In the genomic region with DNA sequence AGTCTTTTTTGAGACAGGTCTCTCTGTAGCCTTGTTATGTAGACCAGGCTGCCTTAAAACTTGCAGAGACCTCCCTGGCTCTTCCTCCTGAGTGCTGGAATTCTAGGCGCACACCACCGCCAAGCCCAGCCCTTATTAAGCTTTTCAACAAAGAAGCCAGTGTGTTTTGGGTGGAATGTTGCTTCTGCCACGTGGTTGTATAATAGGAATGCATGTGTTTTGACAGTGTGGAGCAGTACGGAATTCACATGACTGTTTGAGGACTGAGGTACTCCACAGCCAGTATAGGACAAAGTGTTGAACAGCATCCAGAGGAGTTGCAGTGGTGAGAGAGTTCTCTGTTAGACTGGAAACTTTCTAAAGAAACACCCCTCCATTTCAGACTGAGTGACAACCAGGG, we compare ENCODE assay signal across 27 mouse cellular contexts. TPM values are rescaled to one million over a fixed set of nuclear protein-coding genes. Genes with fewer than 3 reads are reported as not detected.
A peak's percentile ranks its signal among the peaks of the same experiment; 100 is the strongest.
DNase-seq lines count a peak whose midpoint lies in the region; ATAC-seq and TF ChIP-seq lines count a peak whose summit lies in the region.
"Had no signal": no experiment of that assay in that cellular context is flagged by ENCODE, and none has a peak within 500 bp of the region (broad histone marks: within the 10 kb centered on the region; RNA-seq: fewer than 3 reads in every experiment).

No protein-coding gene starts in this region.

- no peak for TF ChIP-seq POLR2A in brain, embryonic 14.5 days (IDR thresholded peaks at IDR 0.05; ENCODE audit: borderline replicate concordance, extremely low read depth, insufficient read depth, insufficient read length, poor library complexity, severe bottlenecking)

- H3K4me3 ChIP-seq in forebrain, embryonic 11.5 days (ENCODE audit: low read depth, low read length) = no peak overlapping the region
- no peak overlapping the region for H3K4me3 ChIP-seq in forebrain, postnatal 0 days (ENCODE audit: low read depth, low read length)
- H3K4me3 ChIP-seq in heart, embryonic 10.5 days = no peak overlapping the region
- no peak overlapping the region for H3K4me3 ChIP-seq in intestine, postnatal 0 days (ENCODE audit: low read depth, low read length)
- H3K4me3 ChIP-seq: embryonic facial prominence, embryonic 10.5 days; embryonic facial prominence, embryonic 13.5 days; erythroblast, embryonic 14.5 days; hindbrain, embryonic 12.5 days; hindbrain, embryonic 15.5 days had no signal

- no peaks in the 10 kb centered on the region for H3K4me1 ChIP-seq in forebrain, embryonic 11.5 days (replicated peaks; ENCODE audit: control insufficient read depth, insufficient read depth, low read length)
- H3K4me1 ChIP-seq in forebrain, postnatal 0 days (ENCODE audit: insufficient read depth) = no peaks in the 10 kb centered on the region
- H3K4me1 ChIP-seq in heart, embryonic 10.5 days = peaks cover 35% of the 10 kb centered on the region
- peaks cover 4% of the 10 kb centered on the region; the same call in 1 of the 2 replicates for H3K4me1 ChIP-seq in intestine, postnatal 0 days (replicated peaks; ENCODE audit: control insufficient read depth, insufficient read depth, low read length)

- H3K9me3 ChIP-seq in forebrain, embryonic 11.5 days (ENCODE audit: control insufficient read depth, low read length) = no peaks in the 10 kb centered on the region
- no peaks in the 10 kb centered on the region for H3K9me3 ChIP-seq in forebrain, postnatal 0 days (ENCODE audit: low read length)
- H3K9me3 ChIP-seq in heart, embryonic 10.5 days = no peaks in the 10 kb centered on the region
- H3K9me3 ChIP-seq in intestine, postnatal 0 days (ENCODE audit: control insufficient read depth) = no peaks in the 10 kb centered on the region
- H3K9me3 ChIP-seq: embryonic facial prominence, embryonic 10.5 days; embryonic facial prominence, embryonic 13.5 days; G1E; hindbrain, embryonic 12.5 days; hindbrain, embryonic 15.5 days had no signal

- no peak overlapping the region for H3K4me2 ChIP-seq in forebrain, embryonic 11.5 days (ENCODE audit: low read depth, low read length, severe bottlenecking)
- no peak overlapping the region for H3K4me2 ChIP-seq in forebrain, postnatal 0 days (ENCODE audit: low read depth)
- no peak overlapping the region for H3K4me2 ChIP-seq in intestine, postnatal 0 days (replicated peaks; ENCODE audit: low read depth)
- H3K4me2 ChIP-seq: embryonic facial prominence, embryonic 13.5 days; heart, embryonic 11.5 days; hindbrain, embryonic 12.5 days; hindbrain, embryonic 15.5 days had no signal

- ATAC-seq in forebrain, embryonic 11.5 days (replicated peaks; ENCODE audit: low FRiP score) = peak; percentile 39; the same call in 1 of the 2 replicates
- ATAC-seq in forebrain, postnatal 0 days = no peak
- no peak for ATAC-seq in intestine, postnatal 0 days

- intact Hi-C loops in left cerebral cortex, postnatal 25 days (cut with DNase I) = no loop called here

- TF ChIP-seq CTCF in forebrain, postnatal 0 days (IDR thresholded peaks at IDR 0.05; ENCODE audit: low read depth) = no peak
- no peak for TF ChIP-seq CTCF in brain, embryonic 14.5 days (IDR thresholded peaks at IDR 0.05; ENCODE audit: borderline replicate concordance, extremely low read depth, insufficient read depth, insufficient read length)
- TF ChIP-seq CTCF in intestine, postnatal 0 days (IDR thresholded peaks at IDR 0.05; ENCODE audit: low read depth) = no peak

- no peak for DNase-seq in forebrain, embryonic 11.5 days (ENCODE audit: low spot score)
- DNase-seq in forebrain, postnatal 0 days = no peak
- DNase-seq in heart, embryonic 10.5 days (ENCODE audit: low spot score) = peak; percentile 25
- no peak for DNase-seq in heart, adult 8-10 months (ENCODE audit: low spot score)
- DNase-seq in NIH3T3 (ENCODE audit: low read depth) = peak; percentile 36
- peak; percentile 57 for DNase-seq in brain, embryonic 14.5 days (ENCODE audit: low read depth)
- no peak for DNase-seq in left cerebral cortex, postnatal 25 days (ENCODE audit: low spot score in 2 of 2)
- DNase-seq: adrenal gland, adult 2 months; adrenal gland, postnatal 14 days; B cell, adult 2 months; cerebellum, adult 11-12 months; cerebellum, adult 8-10 months; cerebellum, postnatal 10 days; cerebellum, postnatal 36 days; embryo, embryonic 11 days; gastrocnemius, postnatal 25 days; heart, adult 18-20 months; kidney, adult 11 months had no signal

- H3K9ac ChIP-seq in forebrain, embryonic 11.5 days (ENCODE audit: low read length) = no peak overlapping the region
- H3K9ac ChIP-seq in forebrain, postnatal 0 days = no peak overlapping the region
- no peak overlapping the region for H3K9ac ChIP-seq in intestine, postnatal 0 days (ENCODE audit: low read depth, low read length)
- H3K9ac ChIP-seq: embryonic facial prominence, embryonic 13.5 days; hindbrain, embryonic 12.5 days; hindbrain, embryonic 15.5 days had no signal

- H3K36me3 ChIP-seq in forebrain, embryonic 11.5 days (ENCODE audit: control insufficient read depth, insufficient read depth, low read length) = no peaks in the 10 kb centered on the region
- H3K36me3 ChIP-seq in forebrain, postnatal 0 days (ENCODE audit: insufficient read depth) = no peaks in the 10 kb centered on the region
- H3K36me3 ChIP-seq in heart, embryonic 10.5 days = peaks cover 8% of the 10 kb centered on the region; the same call in 1 of the 2 replicates
- H3K36me3 ChIP-seq in intestine, postnatal 0 days (ENCODE audit: control insufficient read depth, insufficient read depth) = no peaks in the 10 kb centered on the region
- H3K36me3 ChIP-seq: hindbrain, embryonic 12.5 days; hindbrain, embryonic 15.5 days had no signal

- no peaks in the 10 kb centered on the region for H3K27me3 ChIP-seq in forebrain, embryonic 11.5 days (ENCODE audit: control insufficient read depth, insufficient read depth, low read length)
- no peaks in the 10 kb centered on the region for H3K27me3 ChIP-seq in forebrain, postnatal 0 days (ENCODE audit: insufficient read depth, low read length)
- no peaks in the 10 kb centered on the region for H3K27me3 ChIP-seq in heart, embryonic 10.5 days (ENCODE audit: insufficient read depth, poor library complexity, severe bottlenecking)
- H3K27me3 ChIP-seq in intestine, postnatal 0 days (replicated peaks; ENCODE audit: control insufficient read depth, insufficient read depth, low read length) = no peaks in the 10 kb centered on the region
- H3K27me3 ChIP-seq: CH12.LX; embryonic facial prominence, embryonic 13.5 days; hindbrain, embryonic 12.5 days; hindbrain, embryonic 15.5 days had no signal

- H3K27ac ChIP-seq in forebrain, embryonic 11.5 days (ENCODE audit: low read depth, low read length) = no peak overlapping the region
- no peak overlapping the region for H3K27ac ChIP-seq in forebrain, postnatal 0 days (ENCODE audit: low read depth, low read length)
- H3K27ac ChIP-seq in heart, embryonic 10.5 days = no peak overlapping the region
- H3K27ac ChIP-seq in intestine, postnatal 0 days (ENCODE audit: low read depth, low read length) = no peak overlapping the region
- H3K27ac ChIP-seq: embryonic facial prominence, embryonic 10.5 days; embryonic facial prominence, embryonic 13.5 days; hindbrain, embryonic 12.5 days; hindbrain, embryonic 15.5 days had no signal

- 36% methylated on average over 4 of the region's 4 CpGs for WGBS in forebrain, embryonic 11.5 days
- WGBS in forebrain, postnatal 0 days = 25% methylated on average over 4 of the region's 4 CpGs
- WGBS in heart, embryonic 10.5 days = 67% methylated on average over 4 of the region's 4 CpGs
- 50% methylated on average over 4 of the region's 4 CpGs for WGBS in intestine, postnatal 0 days

RNA-seq across cellular contexts. Expression of a gene that starts 22.3 kb away (rescaled TPM):
- polyA plus RNA-seq in forebrain, embryonic 11.5 days (2014; fragmentation: Nextera tagmentation; extraction: Ambion mirVana) = 15.5 and 16.3 TPM in 2 replicates
- 40.5 and 51.6 TPM in 2 replicates for total RNA-seq in forebrain, postnatal 0 days (2014; rRNA removed)
- 8.0 and 10.5 TPM in 2 replicates for polyA plus RNA-seq in forebrain, postnatal 0 days (2015; fragmentation: Nextera tagmentation; extraction: Ambion mirVana)
- 6.1 and 8.4 TPM in 2 replicates for polyA plus RNA-seq in heart, embryonic 10.5 days (2016; fragmentation: Nextera tagmentation; extraction: Ambion mirVana)
- 10 to 100 TPM; 25.0 to 27.2 (median 26.2) TPM for total RNA-seq in heart, adult 8-10 months (2022)
- polyA plus RNA-seq in brain, embryonic 14.5 days (2012; rRNA removed) = 22.0 and 41.6 TPM in 2 replicates
- 4.8 and 4.9 TPM in 2 replicates for polyA plus RNA-seq in intestine, postnatal 0 days (2015; fragmentation: Nextera tagmentation; extraction: Ambion mirVana)
- 10 to 100 TPM; 73.6 to 79.6 TPM for total RNA-seq in left cerebral cortex, postnatal 25 days (2021)

Comparison
In these comparisons a context has a peak if more than half of its experiments do, and no peak if none do; other contexts are left out.
1. DNase-seq: peak in heart, embryonic 10.5 days (single experiment), NIH3T3 (single experiment) and brain, embryonic 14.5 days (single experiment); none in forebrain, embryonic 11.5 days (single experiment), forebrain, postnatal 0 days (single experiment), heart, adult 8-10 months (single experiment) and left cerebral cortex, postnatal 25 days (0 of 2).